Mouse (Mus musculus): Measurements from ENCODE around the gene 9930111J21Rik2.
"Not testable (repeated sequence)": the region's sequence is repeated elsewhere in the genome, so short reads cannot be mapped to it uniquely, and the experiment has no call there.

Gene 9930111J21Rik2

DNA sequence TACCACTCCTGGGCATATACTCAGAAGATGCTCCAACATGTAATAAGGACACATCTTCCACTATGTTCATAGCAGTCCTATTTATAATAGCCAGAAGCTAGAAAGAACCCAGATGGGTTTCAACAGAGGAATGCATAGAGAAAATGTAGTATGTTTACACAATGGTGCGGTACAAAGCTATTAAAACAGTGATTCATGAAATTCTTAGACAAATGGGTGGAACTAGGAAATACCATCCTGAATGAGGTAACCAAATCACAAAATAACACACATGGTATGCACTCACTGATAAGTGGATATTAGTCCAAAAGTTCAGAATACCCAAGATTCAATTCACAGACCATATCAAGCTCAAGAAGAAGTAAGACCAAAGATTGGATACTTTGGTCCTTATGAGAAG, 76.4 kb downstream of the 9930111J21Rik2 start:
- not testable (repeated sequence) for H3K4me3 ChIP-seq (replicated peaks; ENCODE audit: low read length); H3K4me1 ChIP-seq (replicated peaks; ENCODE audit: low read depth, low read length); H3K9me3 ChIP-seq (ENCODE audit: low read length); H3K36me3 ChIP-seq (ENCODE audit: insufficient read depth, low read length); H3K27me3 ChIP-seq (ENCODE audit: insufficient read depth, low read length)
